Mouse (Mus musculus) hindbrain, embryonic 15.5 days (tissue): ENCODE measurements around the gene Chil6. TPM values are rescaled to one million over a fixed set of nuclear protein-coding genes. Genes with fewer than 3 reads are reported as not detected.

Experiments
- ATAC-seq: fragments of 200-750 bp; cut with Nextera tagmentation; 2 replicates; pipeline ENCODE4 v1.8.0; 2017; ENCODE audit warnings: low read depth, moderate number of reproducible peaks, moderate TSS enrichment; ENCODE audit not compliant: low FRiP score
- H3K27ac ChIP-seq: fragments of 300-500 bp; sonication (generic); replicated peaks from 2 replicates; pipeline ENCODE4 v1.5.1; 2015; ENCODE audit warnings: mild to moderate bottlenecking, inconsistent platforms
- H3K27me3 ChIP-seq: fragments of 300-500 bp; sonication (generic); 2 replicates; pipeline ENCODE4 v1.6.1; 2015; ENCODE audit warnings: control low read depth, inconsistent platforms
- H3K36me3 ChIP-seq: fragments of 300-500 bp; sonication (generic); 2 replicates; pipeline ENCODE4 v1.6.1; 2015; ENCODE audit warnings: control low read depth, inconsistent platforms
- H3K4me1 ChIP-seq: fragments of 300-500 bp; sonication (generic); replicated peaks from 2 replicates; pipeline ENCODE4 v1.6.1; 2015; ENCODE audit warnings: control low read depth, inconsistent platforms
- H3K4me2 ChIP-seq: fragments of 300-500 bp; sonication (generic); 2 replicates; pipeline ENCODE4 v1.6.1; 2015; ENCODE audit warnings: moderate library complexity, mild to moderate bottlenecking, inconsistent platforms
- H3K4me3 ChIP-seq: fragments of 300-500 bp; sonication (generic); 2 replicates; pipeline ENCODE4 v1.5.1; 2015; ENCODE audit warnings: mild to moderate bottlenecking, inconsistent platforms
- H3K9ac ChIP-seq: fragments of 300-500 bp; sonication (generic); 2 replicates; pipeline ENCODE4 v1.6.1; 2015; ENCODE audit warnings: inconsistent platforms
- H3K9me3 ChIP-seq: fragments of 300-500 bp; sonication (generic); 2 replicates; pipeline ENCODE4 v1.6.1; 2016; ENCODE audit warnings: control low read depth, inconsistent platforms
- WGBS: fragments of 180-500 bp; shearing (Covaris S2); methylation state at CpG from one replicate; pipeline ENCODE4 v1.1.7; 2015; 5-methylcytosine and 5-hydroxymethylcytosine counted together
- polyA plus RNA-seq: library from polyadenylated mRNA; unstranded; fragments of >200 nt; fragmentation: Nextera tagmentation; extraction: Ambion mirVana; gene quantifications from 2 replicates; pipeline ENCODE4 v1.2.1, GENCODE M21; 2015

Gene Chil6
- polyA plus RNA-seq: not detected in 2 replicates

DNA sequence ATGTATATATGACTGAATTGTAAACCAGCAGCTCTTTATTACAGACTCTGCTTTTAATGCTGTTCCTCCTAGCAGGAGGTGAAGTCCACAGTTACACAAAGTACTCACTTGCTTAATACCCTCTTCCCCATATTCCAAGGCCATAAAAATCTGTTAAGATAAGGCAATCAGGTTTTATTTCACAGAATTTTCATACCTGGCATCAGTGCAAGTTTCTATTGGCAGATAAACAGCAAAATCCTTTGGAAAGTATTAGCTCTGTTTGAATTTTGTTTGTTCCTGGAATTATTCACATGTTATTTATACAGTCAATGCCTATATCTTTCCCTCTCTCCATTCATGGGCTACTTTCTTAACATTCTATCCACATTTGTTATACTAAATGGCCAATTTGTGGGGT, at the start of gene Chil6:
Chil6 (minus strand) TSS at position 101 of the 400 bp plus-strand sequence.
- Histone ChIP-seq H3K27me3 (no peaks in the 10 kb centered on the region), H3K9ac (no peak within 1 kb of the TSS), H3K9me3 (no peaks in the 10 kb centered on the region), H3K4me2 (no peak within 1 kb of the TSS), H3K36me3 (no peaks in the 10 kb centered on the region), H3K4me3 (no peak within 1 kb of the TSS), H3K4me1 (no peaks in the 10 kb centered on the region), H3K27ac (no peak within 1 kb of the TSS)
- no peak for ATAC-seq

DNA sequence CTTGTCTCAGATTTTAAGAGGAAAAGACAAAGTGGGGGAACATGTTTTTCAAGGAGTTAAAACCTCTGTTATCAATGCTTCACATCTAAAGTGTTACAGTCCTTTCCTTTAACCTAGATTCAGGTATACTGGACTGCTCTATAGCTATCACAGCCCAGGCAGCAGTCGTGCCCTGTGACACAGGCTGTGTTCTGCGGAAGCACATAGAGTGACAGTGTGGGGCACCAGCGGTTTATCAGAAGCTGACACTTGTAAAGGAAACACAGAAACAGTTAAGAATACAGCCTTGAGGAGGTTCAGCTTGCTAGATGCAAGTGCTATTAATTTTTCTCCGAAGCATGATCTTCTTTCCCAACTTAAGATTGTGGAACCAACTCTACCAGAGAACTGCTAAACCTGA, 46.6 kb upstream of the Chil6 start:
- Histone ChIP-seq H3K9me3 (no peaks in the 10 kb centered on the region), H3K4me2 (no peak overlapping the region), H3K27me3 (no peaks in the 10 kb centered on the region), H3K27ac (no peak overlapping the region), H3K4me3 (no peak overlapping the region), H3K36me3 (no peaks in the 10 kb centered on the region), H3K4me1 (no peaks in the 10 kb centered on the region), H3K9ac (no peak overlapping the region)
- no peak for ATAC-seq
- 80% methylated on average over 4 of the region's 4 CpGs for WGBS

DNA sequence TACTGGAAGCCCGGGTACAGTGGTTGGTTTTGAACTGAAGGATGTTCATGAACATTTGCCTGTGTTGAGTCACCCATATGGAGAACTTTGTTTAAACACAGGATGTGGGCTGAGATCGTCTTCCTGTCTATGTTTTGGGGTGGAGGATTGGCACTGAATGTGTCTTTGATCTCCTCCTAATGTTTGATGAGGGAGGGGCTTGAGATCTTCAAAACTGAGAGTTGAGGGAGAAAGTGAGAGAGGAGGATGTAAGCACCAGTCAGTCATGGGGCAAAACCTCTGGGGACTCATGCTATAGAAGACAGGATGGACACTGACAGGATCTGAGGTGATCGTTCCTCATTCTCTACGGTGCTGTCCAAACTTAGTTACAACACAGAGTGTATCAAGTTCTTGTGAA, 43.6 kb upstream of the Chil6 start:
- Histone ChIP-seq H3K36me3 (no peaks in the 10 kb centered on the region), H3K9ac (no peak overlapping the region), H3K4me3 (no peak overlapping the region), H3K4me2 (no peak overlapping the region), H3K9me3 (no peaks in the 10 kb centered on the region), H3K27me3 (no peaks in the 10 kb centered on the region), H3K27ac (no peak overlapping the region), H3K4me1 (no peaks in the 10 kb centered on the region)
- no peak for ATAC-seq
- WGBS: 84% methylated on average over 4 of the region's 4 CpGs

DNA sequence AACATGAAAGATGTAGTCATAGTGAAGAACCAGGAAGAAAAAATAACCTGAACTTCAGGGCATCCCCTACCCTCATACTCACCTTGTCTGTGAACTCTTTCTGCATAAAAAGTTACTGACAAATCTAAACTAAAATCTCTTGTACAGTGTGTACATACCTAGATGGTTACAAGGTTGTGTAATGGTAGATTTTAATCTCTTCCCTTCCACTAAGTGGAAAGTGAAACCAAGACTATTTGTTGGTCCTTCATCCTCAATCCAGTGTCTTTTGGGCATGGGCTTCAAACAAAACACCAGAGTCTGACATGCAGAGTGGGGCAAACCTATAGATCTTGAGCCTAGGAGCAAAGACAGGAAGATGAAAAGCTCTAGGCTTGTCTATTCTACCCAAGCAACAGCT, 43.0 kb upstream of the Chil6 start:
- ATAC-seq: no peak
- Histone ChIP-seq H3K27me3 (no peaks in the 10 kb centered on the region), H3K9me3 (no peaks in the 10 kb centered on the region), H3K27ac (no peak overlapping the region), H3K36me3 (no peaks in the 10 kb centered on the region), H3K4me1 (no peaks in the 10 kb centered on the region), H3K4me2 (no peak overlapping the region), H3K9ac (no peak overlapping the region), H3K4me3 (no peak overlapping the region)

DNA sequence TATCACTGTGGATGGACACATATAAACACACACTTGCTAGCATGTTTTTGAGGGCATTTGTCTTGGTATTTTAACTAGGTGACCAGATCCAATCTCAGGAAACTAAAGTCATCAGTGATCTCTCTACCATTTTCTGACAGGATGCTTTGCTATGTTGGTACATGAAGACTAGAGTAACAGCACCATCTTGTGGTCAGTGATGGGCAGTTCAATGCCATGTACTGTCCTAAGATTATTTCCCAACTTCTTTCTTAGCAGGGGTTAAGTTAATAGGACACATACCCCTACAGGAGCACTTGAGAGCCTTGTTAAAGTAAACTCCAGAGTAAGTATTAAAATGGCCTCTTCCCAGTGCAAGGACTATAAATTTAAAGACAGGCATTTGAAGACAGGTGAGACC, 42.6 kb upstream of the Chil6 start:
- peak; percentile 59; the same call in 1 of the 2 replicates for ATAC-seq
- no peaks in the 10 kb centered on the region for H3K9me3 ChIP-seq

More for the DNA sequence above, 42.6 kb upstream of the Chil6 start:
- Histone ChIP-seq H3K27me3 (no peaks in the 10 kb centered on the region), H3K27ac (no peak overlapping the region), H3K36me3 (no peaks in the 10 kb centered on the region), H3K4me2 (no peak overlapping the region), H3K4me1 (no peaks in the 10 kb centered on the region), H3K4me3 (no peak overlapping the region), H3K9ac (no peak overlapping the region)

Other genes starting within 250 kb of the Chil6 start
- gene Chil3, start 238.6 kb downstream of the Chil6 start, polyA plus RNA-seq: not detected in 2 replicates
- gene Chil4, start 186.7 kb downstream of the Chil6 start, polyA plus RNA-seq: 0.09 TPM in 1 of 2 replicates, not detected in the other
- 0.57 and 0.87 TPM in 2 replicates for gene Dennd2d, start 76.2 kb upstream of the Chil6 start, polyA plus RNA-seq
- gene Dram2, start 141.6 kb upstream of the Chil6 start, polyA plus RNA-seq: 63.6 and 71.4 TPM in 2 replicates
- 46.2 TPM in 2 replicates for gene Cept1, start 141.6 kb upstream of the Chil6 start, polyA plus RNA-seq